Mouse (Mus musculus) mesoderm, embryonic 11.5 days (tissue): Measurements from ENCODE around the gene Sorl1.

Experiments used
- DNase-seq: peaks from one replicate; pipeline ENCODE4 v3.0.0-alpha.2; 2012; ENCODE audit warnings: low read depth, low spot score

Sorl1 gene

GRCm38 (mm10) chr9:41922416-41922815 lies 201.7 kb downstream of the Sorl1 start:
- DNase-seq: no peak

GRCm38 (mm10) chr9:41918657-41919380 lies 205.3 kb downstream of the Sorl1 start:
- DNase-seq: no peak

- no peak for DNase-seq
Measured at GRCm38 (mm10) chr9:41918155-41918554, 205.9 kb downstream of the Sorl1 start.

GRCm38 (mm10) chr9:41915571-41915970 lies 208.5 kb downstream of the Sorl1 start:
- DNase-seq: no peak
